Mouse (Mus musculus) right cerebral cortex, postnatal 10 days (tissue): ENCODE results near the gene Tex47.

ENCODE experiments used
- DNase-seq, 2 experiments: peaks; one replicate each; pipeline ENCODE4 v3.0.0; 2021; ENCODE audit warnings: low spot score in 2 of 2

The Tex47 gene

GRCm38 (mm10) chr5:7303819-7304218 is at the start of gene Tex47:
TSS of gene Tex47 (plus strand) at chr5:7304119.
- no peak for DNase-seq

- no peak for DNase-seq
Measured at GRCm38 (mm10) chr5:7276659-7277455, 27.1 kb upstream of the Tex47 start.

GRCm38 (mm10) chr5:7284336-7284735 is 19.6 kb upstream of the Tex47 start:
- no peak for DNase-seq

GRCm38 (mm10) chr5:7302969-7303368 is 950 bp upstream of the Tex47 start:
- no peak for DNase-seq

- no peak for DNase-seq
Measured at GRCm38 (mm10) chr5:7325594-7325993, 21.7 kb downstream of the Tex47 start.

GRCm38 (mm10) chr5:7344145-7345010 is 40.5 kb downstream of the Tex47 start, which contains the start of gene Zfp804b:
TSS of gene Zfp804b (minus strand) at chr5:7344756.
- DNase-seq: peak; percentile 40 to 41

- DNase-seq: no peak
Measured at GRCm38 (mm10) chr5:7345011-7345389, 41.1 kb downstream of the Tex47 start.
